Mouse (Mus musculus): ENCODE measurements around the gene Cd207. TPM values are rescaled to one million over a fixed set of nuclear protein-coding genes. Genes with fewer than 3 reads are reported as not detected.

The Cd207 gene
- total RNA-seq (2023; ENCODE audit: inconsistent age) = not detected in 4 replicates

GRCm38 (mm10) chr6:83677757-83678156, at the start of gene Cd207:
Cd207 (minus strand) TSS chr6:83677857.

GRCm38 (mm10) chr6:83711067-83711675, 33.5 kb upstream of the Cd207 start, which contains the start of gene Vax2:
Vax2 (plus strand) TSS chr6:83711264.

GRCm38 (mm10) chr6:83656087-83656486, 21.6 kb downstream of the Cd207 start, which contains the start of gene Clec4f:
Clec4f (minus strand) TSS chr6:83656187.

Other genes starting within 250 kb of the Cd207 start
- gene Tet3, start 218.8 kb downstream of the Cd207 start, total RNA-seq (2023; ENCODE audit: inconsistent age) = 70.0 to 82.7 TPM (median 78.5 TPM) in 4 replicates
- 46.6 to 57.3 TPM (median 52.9 TPM) in 4 replicates for gene Dguok, start 170.9 kb downstream of the Cd207 start, total RNA-seq (2023; ENCODE audit: inconsistent age)
- gene Actg2, start 141.6 kb downstream of the Cd207 start, total RNA-seq (2023; ENCODE audit: inconsistent age) = not detected in 4 replicates
- 16.4 to 18.9 TPM (median 17.0 TPM) in 4 replicates for gene Stambp, start 105.1 kb downstream of the Cd207 start, total RNA-seq (2023; ENCODE audit: inconsistent age)
- gene Clec4f, start 21.7 kb downstream of the Cd207 start, total RNA-seq (2023; ENCODE audit: inconsistent age) = not detected in 4 replicates
- gene Vax2, start 33.4 kb upstream of the Cd207 start, total RNA-seq (2023; ENCODE audit: inconsistent age) = not detected in 4 replicates
- not detected in 4 replicates for gene Atp6v1b1, start 65.1 kb upstream of the Cd207 start, total RNA-seq (2023; ENCODE audit: inconsistent age)
- not detected in 4 replicates for gene Ankrd53, start 84.8 kb upstream of the Cd207 start, total RNA-seq (2023; ENCODE audit: inconsistent age)
- gene Tex261, start 98.0 kb upstream of the Cd207 start, total RNA-seq (2023; ENCODE audit: inconsistent age) = 35.1 to 55.5 TPM (median 42.6 TPM) in 4 replicates
- gene Nagk, start 117.1 kb upstream of the Cd207 start, total RNA-seq (2023; ENCODE audit: inconsistent age) = 16.2 to 23.1 TPM (median 18.3 TPM) in 4 replicates
- 42.9 to 46.6 TPM (median 43.6 TPM) in 4 replicates for gene Paip2b, start 153.9 kb upstream of the Cd207 start, total RNA-seq (2023; ENCODE audit: inconsistent age)
- gene Zfp638, start 189.3 kb upstream of the Cd207 start, total RNA-seq (2023; ENCODE audit: inconsistent age) = 152 to 167 TPM (median 156 TPM) in 4 replicates